Mouse (Mus musculus): ENCODE data around the gene Gcc1. TPM values are rescaled to one million over a fixed set of nuclear protein-coding genes. Genes with fewer than 3 reads are reported as not detected.
A peak's percentile ranks its signal among the peaks of the same experiment; 100 is the strongest.

Gcc1 gene
- total and polyA plus RNA-seq, 2 experiments from 2014 or later: 4.2 to 6.4 TPM

GRCm38 (mm10) chr6:28421469-28422000 lies 6.7 kb downstream of the Gcc1 start:
- peak overlapping the region; percentile 57 for H3K27ac ChIP-seq (ENCODE audit: low read depth)
- H3K27me3 ChIP-seq (ENCODE audit: control insufficient read depth, insufficient read depth, low read length): no peaks in the 10 kb centered on the region
- DNase-seq (ENCODE audit: low spot score) (peak; percentile 92), ATAC-seq (ENCODE audit: insufficient read depth, low read depth) (peak; percentile 77)
- H3K4me1 ChIP-seq (ENCODE audit: control insufficient read depth, insufficient read depth): peaks cover 40% of the 10 kb centered on the region
- peak overlapping the region; percentile 72 for H3K4me3 ChIP-seq (ENCODE audit: low read depth, low read length)
- H3K9me3 ChIP-seq (replicated peaks; ENCODE audit: control insufficient read depth, low read length): no peaks in the 10 kb centered on the region
- H3K4me2 ChIP-seq (ENCODE audit: low read depth, low read length): peak overlapping the region; percentile 82
- TF ChIP-seq EP300 (IDR thresholded peaks at IDR 0.05; ENCODE audit: low read depth): no peak
- TF ChIP-seq CTCF (IDR thresholded peaks at IDR 0.05; ENCODE audit: low read depth): peak; percentile 55
- WGBS: under 1% methylated on average over 27 of the region's 27 CpGs
- H3K36me3 ChIP-seq (replicated peaks; ENCODE audit: control insufficient read depth, insufficient read depth, low read length): peaks cover 38% of the 10 kb centered on the region
- H3K9ac ChIP-seq (replicated peaks; ENCODE audit: low read depth, low read length): peak overlapping the region; percentile 63

GRCm38 (mm10) chr6:28420865-28421264 lies 7.3 kb downstream of the Gcc1 start:
- Histone ChIP-seq H3K9me3 (replicated peaks; ENCODE audit: control insufficient read depth, low read length) (no peaks in the 10 kb centered on the region), H3K27ac (ENCODE audit: low read depth) (peak overlapping the region; percentile 57), H3K4me3 (ENCODE audit: low read depth, low read length) (peak overlapping the region; percentile 72), H3K36me3 (replicated peaks; ENCODE audit: control insufficient read depth, insufficient read depth, low read length) (peaks cover 35% of the 10 kb centered on the region), H3K4me2 (ENCODE audit: low read depth, low read length) (peak overlapping the region; percentile 82), H3K9ac (replicated peaks; ENCODE audit: low read depth, low read length) (peak overlapping the region; percentile 63), H3K4me1 (ENCODE audit: control insufficient read depth, insufficient read depth) (peaks cover 40% of the 10 kb centered on the region), H3K27me3 (ENCODE audit: control insufficient read depth, insufficient read depth, low read length) (no peaks in the 10 kb centered on the region)
- no peak for DNase-seq (ENCODE audit: low spot score)
- 17% methylated on average over 13 of the region's 13 CpGs for WGBS
- no peak for ATAC-seq (ENCODE audit: insufficient read depth, low read depth)
- TF ChIP-seq CTCF (IDR thresholded peaks at IDR 0.05; ENCODE audit: low read depth) (no peak), EP300 (IDR thresholded peaks at IDR 0.05; ENCODE audit: low read depth) (no peak)

- Histone ChIP-seq H3K4me2 (ENCODE audit: low read depth, low read length) (peak overlapping the region; percentile 82), H3K36me3 (replicated peaks; ENCODE audit: control insufficient read depth, insufficient read depth, low read length) (peaks cover 34% of the 10 kb centered on the region), H3K4me3 (ENCODE audit: low read depth, low read length) (peak overlapping the region; percentile 72), H3K4me1 (ENCODE audit: control insufficient read depth, insufficient read depth) (peaks cover 40% of the 10 kb centered on the region), H3K27me3 (ENCODE audit: control insufficient read depth, insufficient read depth, low read length) (no peaks in the 10 kb centered on the region), H3K9ac (replicated peaks; ENCODE audit: low read depth, low read length) (peak overlapping the region; percentile 63), H3K9me3 (replicated peaks; ENCODE audit: control insufficient read depth, low read length) (no peaks in the 10 kb centered on the region), H3K27ac (ENCODE audit: low read depth) (no peak overlapping the region)
- TF ChIP-seq CTCF (IDR thresholded peaks at IDR 0.05; ENCODE audit: low read depth) (no peak), EP300 (IDR thresholded peaks at IDR 0.05; ENCODE audit: low read depth) (no peak)
- WGBS: 77% methylated on average over 17 of the region's 17 CpGs
- DNase-seq (ENCODE audit: low spot score) (no peak), ATAC-seq (ENCODE audit: insufficient read depth, low read depth) (no peak)
Observed at GRCm38 (mm10) chr6:28420361-28420760, 7.8 kb downstream of the Gcc1 start.

GRCm38 (mm10) chr6:28419673-28420072 lies 8.5 kb downstream of the Gcc1 start:
- WGBS: 25% methylated on average over 2 of the region's 2 CpGs

GRCm38 (mm10) chr6:28418449-28418848 lies 9.7 kb downstream of the Gcc1 start:
- Histone ChIP-seq H3K4me1 (ENCODE audit: control insufficient read depth, insufficient read depth) (peaks cover 29% of the 10 kb centered on the region), H3K4me2 (ENCODE audit: low read depth, low read length) (peak overlapping the region; percentile 50), H3K27ac (ENCODE audit: low read depth) (peak overlapping the region; percentile 86), H3K9ac (replicated peaks; ENCODE audit: low read depth, low read length) (0 out of 2 replicates have a peak overlapping the region, but pooled peaks have one; percentile 27), H3K36me3 (replicated peaks; ENCODE audit: control insufficient read depth, insufficient read depth, low read length) (peaks cover 33% of the 10 kb centered on the region), H3K27me3 (ENCODE audit: control insufficient read depth, insufficient read depth, low read length) (no peaks in the 10 kb centered on the region), H3K9me3 (replicated peaks; ENCODE audit: control insufficient read depth, low read length) (no peaks in the 10 kb centered on the region), H3K4me3 (ENCODE audit: low read depth, low read length) (peak overlapping the region; percentile 31)
- peak; percentile 76 for DNase-seq (ENCODE audit: low spot score)
- ATAC-seq (ENCODE audit: insufficient read depth, low read depth): peak; percentile 22
- 45% methylated on average over 14 of the region's 14 CpGs for WGBS
- TF ChIP-seq CTCF (IDR thresholded peaks at IDR 0.05; ENCODE audit: low read depth) (0 out of 2 replicates have a peak, but pooled peaks have one; percentile 5), EP300 (IDR thresholded peaks at IDR 0.05; ENCODE audit: low read depth) (no peak)

More at GRCm38 (mm10) chr6:28419673-28420072, 8.5 kb downstream of the Gcc1 start:
- H3K36me3 ChIP-seq (replicated peaks; ENCODE audit: control insufficient read depth, insufficient read depth, low read length): peaks cover 33% of the 10 kb centered on the region
- H3K4me2 ChIP-seq (ENCODE audit: low read depth, low read length): peak overlapping the region; percentile 82
- H3K9me3 ChIP-seq (replicated peaks; ENCODE audit: control insufficient read depth, low read length): no peaks in the 10 kb centered on the region
- DNase-seq (ENCODE audit: low spot score) (no peak), ATAC-seq (ENCODE audit: insufficient read depth, low read depth) (no peak)
- no peak overlapping the region for H3K4me3 ChIP-seq (ENCODE audit: low read depth, low read length)
- H3K9ac ChIP-seq (replicated peaks; ENCODE audit: low read depth, low read length): no peak overlapping the region
- TF ChIP-seq CTCF (IDR thresholded peaks at IDR 0.05; ENCODE audit: low read depth): no peak
- TF ChIP-seq EP300 (IDR thresholded peaks at IDR 0.05; ENCODE audit: low read depth): no peak
- peaks cover 35% of the 10 kb centered on the region for H3K4me1 ChIP-seq (ENCODE audit: control insufficient read depth, insufficient read depth)
- no peaks in the 10 kb centered on the region for H3K27me3 ChIP-seq (ENCODE audit: control insufficient read depth, insufficient read depth, low read length)
- H3K27ac ChIP-seq (ENCODE audit: low read depth): no peak overlapping the region

- H3K27ac ChIP-seq (ENCODE audit: low read depth): peak overlapping the region; percentile 86
- WGBS: 51% methylated on average over 4 of the region's 4 CpGs
- peak overlapping the region; percentile 50 for H3K4me2 ChIP-seq (ENCODE audit: low read depth, low read length)
- peaks cover 33% of the 10 kb centered on the region for H3K36me3 ChIP-seq (replicated peaks; ENCODE audit: control insufficient read depth, insufficient read depth, low read length)
- H3K4me3 ChIP-seq (ENCODE audit: low read depth, low read length): no peak overlapping the region
- no peaks in the 10 kb centered on the region for H3K9me3 ChIP-seq (replicated peaks; ENCODE audit: control insufficient read depth, low read length)
- TF ChIP-seq CTCF (IDR thresholded peaks at IDR 0.05; ENCODE audit: low read depth): no peak
- no peak for TF ChIP-seq EP300 (IDR thresholded peaks at IDR 0.05; ENCODE audit: low read depth)
- DNase-seq (ENCODE audit: low spot score) (peak; percentile 28), ATAC-seq (ENCODE audit: insufficient read depth, low read depth) (no peak)
- H3K9ac ChIP-seq (replicated peaks; ENCODE audit: low read depth, low read length): no peak overlapping the region
- H3K4me1 ChIP-seq (ENCODE audit: control insufficient read depth, insufficient read depth): peaks cover 29% of the 10 kb centered on the region
- H3K27me3 ChIP-seq (ENCODE audit: control insufficient read depth, insufficient read depth, low read length): no peaks in the 10 kb centered on the region
Observed at GRCm38 (mm10) chr6:28416981-28417380, 11.2 kb downstream of the Gcc1 start.

Data from heart, postnatal 0 days (tissue).